Mouse (Mus musculus): ENCODE results near the gene Hoxd3. TPM values are rescaled to one million over a fixed set of nuclear protein-coding genes. Genes with fewer than 3 reads are reported as not detected.

Gene Hoxd3
- polyA plus RNA-seq, 1 experiment: not detected

DNA sequence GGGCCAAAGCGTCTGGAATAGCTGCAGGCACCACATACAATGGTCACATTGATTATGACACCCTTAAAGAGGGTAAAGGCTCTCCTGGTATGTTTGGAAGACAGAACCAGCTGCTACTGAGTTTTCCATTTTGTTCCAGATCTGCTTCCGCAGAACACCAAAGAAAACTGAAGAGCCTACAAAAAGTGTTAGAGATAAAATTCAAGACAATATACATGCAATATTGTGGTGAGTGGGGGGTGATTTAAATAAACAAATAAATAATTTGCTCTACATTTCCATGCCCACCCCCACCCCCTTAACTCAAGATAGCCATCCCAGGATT lies 27.7 kb downstream of the Hoxd3 start:
- Histone ChIP-seq H3K9me3 (replicated peaks; ENCODE audit: control insufficient read depth, insufficient read depth, low read length, poor library complexity, severe bottlenecking) (no peaks in the 10 kb centered on the region), H3K27me3 (ENCODE audit: control insufficient read depth, insufficient read depth, low read length, poor library complexity, severe bottlenecking) (peaks cover 60% of the 10 kb centered on the region), H3K9ac (ENCODE audit: low read depth, poor library complexity, severe bottlenecking) (no peak overlapping the region), H3K27ac (ENCODE audit: insufficient read depth, low read length) (no peak overlapping the region), H3K36me3 (ENCODE audit: control insufficient read depth, insufficient read depth, low read length, poor library complexity, severe bottlenecking) (no peaks in the 10 kb centered on the region), H3K4me1 (ENCODE audit: control insufficient read depth, insufficient read depth, low read length) (no peaks in the 10 kb centered on the region), H3K4me3 (ENCODE audit: low read depth, low read length) (no peak overlapping the region)
- TF ChIP-seq CTCF (IDR thresholded peaks at IDR 0.05; ENCODE audit: low read depth, low read length): no peak
- no peak for TF ChIP-seq POLR2A (IDR thresholded peaks at IDR 0.05; ENCODE audit: insufficient read depth, low read length)
- no peak for TF ChIP-seq EP300 (IDR thresholded peaks at IDR 0.05; ENCODE audit: insufficient read depth, low read depth, low read length)

DNA sequence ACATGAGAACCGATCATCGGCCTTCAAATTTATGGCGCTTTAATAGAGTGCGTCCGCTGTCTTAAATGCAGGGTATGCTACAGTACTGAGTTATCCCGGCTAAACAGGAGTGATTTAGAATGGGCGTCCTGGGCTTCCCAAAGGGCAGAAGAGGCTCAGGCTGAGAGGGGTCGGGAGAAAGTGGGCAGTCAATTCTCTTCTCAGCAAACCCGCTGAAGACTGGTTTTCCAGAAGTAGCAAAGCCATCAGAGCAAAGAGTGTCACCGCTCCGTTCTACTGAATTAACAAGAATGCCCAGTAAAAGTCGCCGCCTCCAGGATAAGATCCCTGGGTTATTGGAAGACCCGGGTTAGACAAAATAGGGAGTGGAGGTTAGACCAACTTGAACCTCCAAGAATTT lies 28.1 kb downstream of the Hoxd3 start:
- no peaks in the 10 kb centered on the region for H3K4me1 ChIP-seq (ENCODE audit: control insufficient read depth, insufficient read depth, low read length)

DNA sequence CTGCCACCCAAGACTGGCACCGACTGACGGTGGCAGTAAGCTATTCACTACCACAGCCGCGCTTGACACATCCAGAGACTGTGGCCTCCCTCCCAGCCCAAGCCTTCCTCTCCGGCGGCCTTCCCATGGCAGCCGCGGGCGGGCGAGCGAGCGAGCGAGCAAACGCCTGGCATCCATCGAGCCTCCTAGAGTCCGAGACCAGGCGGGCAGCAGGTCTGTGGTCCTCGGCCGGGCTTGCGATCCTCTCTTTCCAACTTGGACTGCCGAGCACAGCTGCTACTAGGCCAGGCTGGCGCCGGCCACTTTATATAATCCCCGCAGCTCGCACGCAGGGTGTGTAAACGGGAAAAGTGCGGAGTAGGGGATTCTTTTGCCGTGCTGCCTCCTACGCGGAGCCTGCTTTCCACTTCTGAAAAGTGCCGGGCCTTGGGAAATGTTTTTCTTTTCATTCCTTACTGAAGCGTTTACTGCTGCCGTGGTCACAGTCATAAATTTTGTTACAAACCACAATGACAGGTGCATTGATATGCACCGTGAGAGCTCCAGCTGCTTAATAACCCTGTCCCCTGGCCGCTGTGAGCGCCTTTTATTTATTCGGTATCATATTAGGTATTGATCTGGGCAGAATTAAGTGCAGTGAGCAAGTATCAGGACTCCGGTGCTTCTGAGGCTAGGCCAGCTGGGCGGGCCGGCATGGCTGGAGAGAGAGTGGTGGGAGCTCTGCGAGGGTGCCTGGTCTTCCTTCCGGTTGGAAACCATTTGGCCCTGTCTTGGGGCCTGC lies 28.8 kb downstream of the Hoxd3 start:
- Histone ChIP-seq H3K27ac (ENCODE audit: insufficient read depth, low read length) (no peak overlapping the region), H3K9ac (ENCODE audit: low read depth, poor library complexity, severe bottlenecking) (no peak overlapping the region), H3K27me3 (ENCODE audit: control insufficient read depth, insufficient read depth, low read length, poor library complexity, severe bottlenecking) (peaks cover 52% of the 10 kb centered on the region), H3K4me3 (ENCODE audit: low read depth, low read length) (peak overlapping the region; percentile 13; the same call in 1 of the 2 replicates), H3K9me3 (replicated peaks; ENCODE audit: control insufficient read depth, insufficient read depth, low read length, poor library complexity, severe bottlenecking) (no peaks in the 10 kb centered on the region), H3K4me1 (ENCODE audit: control insufficient read depth, insufficient read depth, low read length) (no peaks in the 10 kb centered on the region), H3K36me3 (ENCODE audit: control insufficient read depth, insufficient read depth, low read length, poor library complexity, severe bottlenecking) (no peaks in the 10 kb centered on the region)
- TF ChIP-seq POLR2A (IDR thresholded peaks at IDR 0.05; ENCODE audit: insufficient read depth, low read length) (no peak), CTCF (IDR thresholded peaks at IDR 0.05; ENCODE audit: low read depth, low read length) (no peak), EP300 (IDR thresholded peaks at IDR 0.05; ENCODE audit: insufficient read depth, low read depth, low read length) (no peak)

More for the DNA sequence above, 28.1 kb downstream of the Hoxd3 start:
- no peak overlapping the region for H3K4me3 ChIP-seq (ENCODE audit: low read depth, low read length)
- H3K27me3 ChIP-seq (ENCODE audit: control insufficient read depth, insufficient read depth, low read length, poor library complexity, severe bottlenecking): peaks cover 56% of the 10 kb centered on the region
- H3K9me3 ChIP-seq (replicated peaks; ENCODE audit: control insufficient read depth, insufficient read depth, low read length, poor library complexity, severe bottlenecking): no peaks in the 10 kb centered on the region
- no peak overlapping the region for H3K27ac ChIP-seq (ENCODE audit: insufficient read depth, low read length)
- no peak overlapping the region for H3K9ac ChIP-seq (ENCODE audit: low read depth, poor library complexity, severe bottlenecking)
- no peaks in the 10 kb centered on the region for H3K36me3 ChIP-seq (ENCODE audit: control insufficient read depth, insufficient read depth, low read length, poor library complexity, severe bottlenecking)
- TF ChIP-seq POLR2A (IDR thresholded peaks at IDR 0.05; ENCODE audit: insufficient read depth, low read length) (no peak), EP300 (IDR thresholded peaks at IDR 0.05; ENCODE audit: insufficient read depth, low read depth, low read length) (no peak), CTCF (IDR thresholded peaks at IDR 0.05; ENCODE audit: low read depth, low read length) (no peak)

DNA sequence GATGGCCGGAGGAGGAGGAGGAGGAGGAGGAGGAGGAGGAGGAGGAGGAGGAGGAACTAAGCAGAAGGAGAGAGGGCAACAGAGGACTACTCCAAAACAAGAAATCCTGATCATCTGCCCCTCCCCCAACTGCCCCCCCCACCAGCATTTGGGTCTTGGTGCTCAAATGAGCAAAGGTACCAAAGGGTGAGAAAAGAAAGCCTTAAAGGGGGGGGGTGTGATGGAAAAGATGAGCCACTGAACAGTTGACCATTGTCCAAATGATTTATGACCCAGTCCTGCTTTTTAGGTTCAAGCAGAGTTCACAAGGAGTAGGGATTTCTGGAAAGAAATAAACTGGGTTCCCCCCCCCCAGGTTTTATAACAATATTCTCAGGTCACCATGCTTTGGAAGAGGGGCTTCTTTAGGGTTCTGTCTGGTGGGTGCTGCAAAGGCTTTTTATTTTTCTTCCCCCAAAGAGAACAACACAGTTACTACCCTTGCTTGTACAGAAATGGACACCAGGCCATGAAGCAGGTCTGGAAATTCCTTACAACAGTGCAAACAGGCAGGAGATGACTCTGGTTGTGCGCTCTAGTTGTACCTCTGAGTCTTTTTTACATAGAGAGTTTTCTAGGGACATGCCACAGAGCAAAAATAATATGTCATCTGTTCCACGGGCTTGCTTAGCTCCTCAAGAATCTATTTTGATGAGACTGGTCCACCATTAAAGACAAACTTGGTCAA lies 29.7 kb downstream of the Hoxd3 start:
- peaks cover 47% of the 10 kb centered on the region for H3K27me3 ChIP-seq (ENCODE audit: control insufficient read depth, insufficient read depth, low read length, poor library complexity, severe bottlenecking)
- H3K4me1 ChIP-seq (ENCODE audit: control insufficient read depth, insufficient read depth, low read length): no peaks in the 10 kb centered on the region
- H3K27ac ChIP-seq (ENCODE audit: insufficient read depth, low read length): no peak overlapping the region
- no peak overlapping the region for H3K9ac ChIP-seq (ENCODE audit: low read depth, poor library complexity, severe bottlenecking)
- H3K4me3 ChIP-seq (ENCODE audit: low read depth, low read length): no peak overlapping the region
- no peaks in the 10 kb centered on the region for H3K36me3 ChIP-seq (ENCODE audit: control insufficient read depth, insufficient read depth, low read length, poor library complexity, severe bottlenecking)
- H3K9me3 ChIP-seq (replicated peaks; ENCODE audit: control insufficient read depth, insufficient read depth, low read length, poor library complexity, severe bottlenecking): no peaks in the 10 kb centered on the region
- TF ChIP-seq POLR2A (IDR thresholded peaks at IDR 0.05; ENCODE audit: insufficient read depth, low read length) (no peak), CTCF (IDR thresholded peaks at IDR 0.05; ENCODE audit: low read depth, low read length) (no peak), EP300 (IDR thresholded peaks at IDR 0.05; ENCODE audit: insufficient read depth, low read depth, low read length) (no peak)

DNA sequence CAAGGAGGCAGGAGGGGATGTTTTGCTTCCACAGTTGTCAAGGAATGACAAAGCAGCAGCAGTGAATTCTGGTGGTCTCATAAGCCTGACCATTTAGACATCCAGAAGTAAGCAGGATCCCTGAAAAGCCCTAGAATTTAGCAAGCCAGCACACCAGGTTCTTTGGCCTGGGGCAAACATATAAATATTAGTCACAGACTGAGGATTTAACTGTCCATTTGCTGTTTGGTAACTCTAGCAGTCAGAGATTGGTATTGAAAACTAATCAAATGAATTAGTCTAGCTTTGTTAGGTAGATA lies 30.2 kb downstream of the Hoxd3 start:
- Histone ChIP-seq H3K9me3 (replicated peaks; ENCODE audit: control insufficient read depth, insufficient read depth, low read length, poor library complexity, severe bottlenecking) (no peaks in the 10 kb centered on the region), H3K4me3 (ENCODE audit: low read depth, low read length) (no peak overlapping the region), H3K27ac (ENCODE audit: insufficient read depth, low read length) (no peak overlapping the region), H3K9ac (ENCODE audit: low read depth, poor library complexity, severe bottlenecking) (no peak overlapping the region), H3K27me3 (ENCODE audit: control insufficient read depth, insufficient read depth, low read length, poor library complexity, severe bottlenecking) (peaks cover 44% of the 10 kb centered on the region), H3K4me1 (ENCODE audit: control insufficient read depth, insufficient read depth, low read length) (no peaks in the 10 kb centered on the region), H3K36me3 (ENCODE audit: control insufficient read depth, insufficient read depth, low read length, poor library complexity, severe bottlenecking) (no peaks in the 10 kb centered on the region)
- TF ChIP-seq POLR2A (IDR thresholded peaks at IDR 0.05; ENCODE audit: insufficient read depth, low read length) (no peak), CTCF (IDR thresholded peaks at IDR 0.05; ENCODE audit: low read depth, low read length) (no peak), EP300 (IDR thresholded peaks at IDR 0.05; ENCODE audit: insufficient read depth, low read depth, low read length) (no peak)

All from ES-Bruce4 (cell line).